ENCODE assay signal across 7 mouse cellular contexts in the genomic region with DNA sequence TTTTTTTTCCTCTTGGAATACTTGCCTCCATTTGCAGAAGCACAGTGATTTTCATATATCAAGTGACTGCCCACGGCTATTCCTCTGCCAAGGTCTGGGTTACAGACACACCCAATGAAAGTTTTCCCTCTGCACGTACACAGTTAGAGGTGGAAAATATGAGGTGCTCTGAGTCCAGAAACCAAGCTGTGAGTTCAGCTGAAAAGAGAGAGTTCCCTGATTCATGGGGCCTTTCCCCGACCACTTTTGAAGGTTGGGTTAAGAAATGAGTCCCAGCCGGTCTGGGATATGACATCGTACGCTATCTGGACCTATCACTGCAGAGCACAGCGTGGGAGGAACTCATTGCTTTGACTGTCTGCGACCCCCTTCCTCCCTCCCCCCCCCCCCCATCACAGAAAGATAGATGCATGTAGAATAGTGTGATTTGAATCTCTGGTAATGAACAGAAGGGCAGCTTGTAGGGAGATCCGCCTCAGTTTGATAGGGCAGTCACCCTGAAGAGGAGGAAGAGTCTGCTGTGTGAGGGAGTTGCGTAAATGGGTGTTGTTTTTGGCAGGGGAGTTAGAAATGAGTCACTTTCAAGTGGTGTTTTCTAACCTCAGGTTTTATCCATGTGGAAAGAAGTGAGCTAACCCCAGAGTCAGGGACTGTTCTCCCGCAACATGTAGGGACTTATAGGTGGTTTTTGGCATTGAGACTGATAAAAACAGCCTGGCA.
DNase-seq lines count a peak whose midpoint lies in the region; ATAC-seq and TF ChIP-seq lines count a peak whose summit lies in the region.

No protein-coding gene starts in this region.

- 0 out of 2 replicates have a peak, but pooled peaks cover 2% of the 10 kb centered on the region for H3K36me3 ChIP-seq in spleen, adult 2 months (ENCODE audit: control insufficient read depth, insufficient read depth, low read length)
- H3K36me3 ChIP-seq in kidney, postnatal 0 days (ENCODE audit: insufficient read depth, low read length): no peaks in the 10 kb centered on the region
- H3K36me3 ChIP-seq in hindbrain, embryonic 12.5 days: no peaks in the 10 kb centered on the region

- H3K4me2 ChIP-seq in kidney, postnatal 0 days (ENCODE audit: low read length): no peak overlapping the region
- H3K4me2 ChIP-seq in hindbrain, embryonic 12.5 days (replicated peaks): no peak overlapping the region

- no peaks in the 10 kb centered on the region for H3K27me3 ChIP-seq in spleen, adult 2 months (ENCODE audit: control insufficient read depth, insufficient read depth, low read length)
- no peaks in the 10 kb centered on the region for H3K27me3 ChIP-seq in kidney, postnatal 0 days (ENCODE audit: insufficient read depth, low read length)
- H3K27me3 ChIP-seq in hindbrain, embryonic 12.5 days: no peaks in the 10 kb centered on the region

- TF ChIP-seq CTCF in spleen, adult 2 months (IDR thresholded peaks at IDR 0.05; ENCODE audit: extremely low read depth, insufficient read depth, insufficient read length, insufficient replicate concordance): no peak
- no peak for TF ChIP-seq CTCF in kidney, postnatal 0 days (IDR thresholded peaks at IDR 0.05; ENCODE audit: low read depth)

- no peak for DNase-seq in spleen, adult 2 months (ENCODE audit: low read depth in 1 of 2, low spot score in 2 of 2)
- no peak for DNase-seq in spleen, postnatal 10 days (ENCODE audit: low spot score in 2 of 2)
- peak; percentile 91 for DNase-seq in fat pad, adult 2 months (ENCODE audit: extremely low read depth, low read depth, low spot score)
- peak; percentile 79 for DNase-seq in kidney, postnatal 0 days (ENCODE audit: low spot score)
- no peak for DNase-seq in retina, postnatal 1 day
- DNase-seq in layer of hippocampus, adult 8-10 months (ENCODE audit: low spot score in 2 of 2): no peak

- no peak for ATAC-seq in kidney, postnatal 0 days (replicated peaks; ENCODE audit: low FRiP score, low read depth)
- no peak; the same call in 1 of the 2 replicates for ATAC-seq in hindbrain, embryonic 12.5 days (ENCODE audit: low FRiP score)

- no peaks in the 10 kb centered on the region for H3K4me1 ChIP-seq in spleen, adult 2 months (ENCODE audit: control insufficient read depth, insufficient read depth, insufficient read length)
- peaks cover 28% of the 10 kb centered on the region; the same call in 1 of the 2 replicates for H3K4me1 ChIP-seq in kidney, postnatal 0 days (replicated peaks; ENCODE audit: insufficient read depth, low read length)
- no peaks in the 10 kb centered on the region for H3K4me1 ChIP-seq in hindbrain, embryonic 12.5 days

- H3K9me3 ChIP-seq in kidney, postnatal 0 days (replicated peaks; ENCODE audit: low read length): no peaks in the 10 kb centered on the region
- no peaks in the 10 kb centered on the region for H3K9me3 ChIP-seq in hindbrain, embryonic 12.5 days (replicated peaks)

- no peak overlapping the region for H3K9ac ChIP-seq in kidney, postnatal 0 days (ENCODE audit: low read depth, low read length)
- H3K9ac ChIP-seq in hindbrain, embryonic 12.5 days: no peak overlapping the region

- TF ChIP-seq POLR2A in spleen, adult 2 months (IDR thresholded peaks at IDR 0.05; ENCODE audit: low read depth, low read length): no peak

- no peak overlapping the region for H3K4me3 ChIP-seq in spleen, adult 2 months (ENCODE audit: extremely low read depth, insufficient read depth, insufficient read length)
- H3K4me3 ChIP-seq in kidney, postnatal 0 days (replicated peaks; ENCODE audit: low read depth, low read length): no peak overlapping the region
- H3K4me3 ChIP-seq in hindbrain, embryonic 12.5 days: no peak overlapping the region

- peak overlapping the region; percentile 28; the same call in 1 of the 2 replicates for H3K27ac ChIP-seq in spleen, adult 2 months (ENCODE audit: insufficient read depth, low read length)
- H3K27ac ChIP-seq in kidney, postnatal 0 days: peak overlapping the region; percentile 47
- no peak overlapping the region for H3K27ac ChIP-seq in hindbrain, embryonic 12.5 days

- WGBS in spleen, adult 2 months: 77% methylated on average over 11 of the region's 11 CpGs
- WGBS in kidney, postnatal 0 days: 28% methylated on average over 11 of the region's 11 CpGs
- WGBS in hindbrain, embryonic 12.5 days: 77% methylated on average over 11 of the region's 11 CpGs

Comparison
In these comparisons a context has a peak if more than half of its experiments do, and no peak if none do; other contexts are left out.
1. DNase-seq: peak in fat pad, adult 2 months (single experiment) and kidney, postnatal 0 days (single experiment); none in spleen, adult 2 months (0 of 2), spleen, postnatal 10 days (0 of 2), retina, postnatal 1 day (single experiment) and layer of hippocampus, adult 8-10 months (0 of 2).